Mouse (Mus musculus): Measurements from ENCODE around the gene Oaz3.

GRCm38 (mm10) chr3:94485922-94486321, 42.2 kb upstream of the Oaz3 start:
- TF ChIP-seq CTCF (IDR thresholded peaks at IDR 0.05; ENCODE audit: low read depth): no peak
- TF ChIP-seq EP300 (IDR thresholded peaks at IDR 0.05; ENCODE audit: low read depth): no peak
